Mouse (Mus musculus): ENCODE measurements at regions not wholly inside any gene's neighbourhood (a gene's known extent, or its start where the extent isn't known, plus 50 kb on each side); places are given as distances from the start of the nearest gene placed in this dataset.
A peak's percentile ranks its signal among the peaks of the same experiment; 100 is the strongest.

DNA sequence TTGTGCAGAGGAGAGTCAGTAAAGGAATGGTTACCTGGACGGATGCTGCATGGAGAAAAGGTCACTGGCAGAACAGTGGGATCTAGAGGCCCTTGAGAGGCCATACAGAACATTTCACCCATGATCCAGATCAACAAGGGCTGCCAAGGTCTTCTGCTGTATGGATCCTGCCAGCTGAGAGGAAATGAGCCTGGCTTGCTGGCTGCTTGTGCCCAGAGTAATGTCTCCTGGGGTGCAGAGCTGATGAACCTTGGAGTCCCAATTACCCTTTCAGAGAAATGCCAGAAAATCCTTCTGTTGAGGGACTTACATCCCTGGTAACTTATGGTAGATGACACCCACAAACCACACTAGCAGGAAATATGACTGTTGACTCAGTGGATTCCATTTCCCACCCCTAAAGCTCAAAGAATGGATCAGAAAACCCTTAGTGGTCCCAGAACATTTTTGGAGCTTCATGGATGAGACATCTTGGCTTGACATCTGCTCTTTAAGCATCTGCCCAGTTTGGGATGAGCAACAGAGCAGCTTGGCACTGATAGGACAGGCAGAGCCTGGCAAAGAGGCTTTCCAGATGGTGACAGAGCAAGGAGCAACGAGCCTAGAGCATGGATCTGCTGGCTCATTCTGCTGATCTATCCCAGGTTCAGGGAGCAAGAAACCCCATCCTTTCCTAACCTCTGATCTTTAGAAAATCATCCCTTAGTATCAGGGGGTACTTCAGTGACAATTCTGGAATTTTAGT is 416.6 kb downstream of the Adra2a start:
- DNase-seq (ENCODE audit: low read depth, low spot score) = no peak

DNA sequence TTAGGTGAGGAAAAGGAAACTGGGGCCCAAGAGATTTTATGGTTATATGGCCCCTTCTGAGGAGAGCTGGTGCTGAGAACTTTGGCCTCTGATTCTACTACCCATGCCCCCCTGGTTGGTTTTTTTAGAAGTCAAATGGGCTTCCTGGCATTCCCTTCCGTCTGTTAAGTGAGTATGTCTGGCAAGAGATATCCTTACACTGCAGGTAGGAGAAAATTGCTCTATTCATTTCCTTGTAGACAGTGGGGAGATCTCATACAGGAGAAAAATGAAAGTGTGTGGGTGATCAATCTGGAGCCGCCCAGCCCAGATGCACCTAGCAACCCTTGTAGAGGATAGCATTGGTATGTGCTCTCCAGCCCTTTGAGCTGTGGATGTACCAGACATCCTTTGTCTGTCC is 418.5 kb downstream of the Adra2a start:
- no peak for DNase-seq (ENCODE audit: low read depth, low spot score)

DNA sequence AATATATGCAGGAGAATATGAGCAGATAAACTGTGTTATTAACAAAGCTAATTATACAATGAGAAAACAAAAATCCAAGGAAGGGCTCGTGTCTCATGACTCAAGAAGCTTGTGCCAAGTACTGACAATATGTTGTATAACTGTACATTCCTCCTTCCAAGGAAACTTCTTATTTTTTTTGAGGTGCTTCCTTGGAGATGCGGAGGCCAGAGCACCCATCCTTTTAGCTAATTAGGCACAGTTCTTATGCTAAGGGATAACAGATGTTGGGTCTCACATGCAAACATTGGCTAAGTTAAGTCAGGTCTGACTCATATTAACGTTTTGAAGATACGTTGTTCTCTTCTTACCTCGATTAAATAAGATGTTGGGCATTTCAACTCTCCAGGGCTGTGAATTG is 426.1 kb downstream of the Adra2a start:
- no peak for DNase-seq (ENCODE audit: low read depth, low spot score)

DNA sequence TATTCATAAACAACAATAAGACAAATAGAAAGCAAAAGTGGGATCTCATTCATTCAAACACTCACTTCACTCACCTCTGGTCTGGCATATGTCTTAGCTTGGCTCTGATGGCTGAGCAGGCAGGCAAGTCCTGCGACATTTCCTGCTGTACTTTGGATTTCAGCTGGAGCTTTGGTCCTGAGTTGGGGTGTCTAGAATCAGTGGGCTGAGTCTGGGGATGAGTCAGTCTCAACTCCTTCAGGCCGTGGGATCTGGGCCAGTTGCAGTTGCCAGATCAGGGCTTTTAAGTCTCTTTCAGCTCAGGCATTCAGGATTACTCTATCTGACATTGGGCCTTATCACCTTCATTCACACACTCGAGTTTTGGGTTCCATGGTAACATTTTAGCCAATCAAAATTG is 454.1 kb downstream of the Adra2a start:
- no peak for DNase-seq (ENCODE audit: low read depth, low spot score)

DNA sequence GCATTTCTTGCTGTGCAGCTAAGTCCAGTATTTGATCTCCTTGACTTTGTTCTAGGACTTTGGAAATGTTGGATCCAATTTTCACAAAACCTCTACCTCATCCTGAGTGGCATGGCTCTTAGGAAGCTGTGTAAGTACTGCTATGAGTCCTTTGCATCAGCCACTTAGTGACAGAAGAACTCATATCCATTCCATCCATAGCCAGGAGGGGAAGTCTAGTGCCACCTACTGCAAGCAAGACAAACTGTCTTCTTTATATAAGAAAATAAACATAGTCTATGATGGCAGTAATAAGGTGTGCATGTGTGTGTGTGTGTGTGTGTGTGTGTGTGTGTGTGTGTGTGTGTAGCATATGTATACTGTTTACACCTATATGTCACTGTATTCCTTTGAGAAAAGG is 489.9 kb downstream of the Adra2a start:
- DNase-seq (ENCODE audit: low read depth, low spot score) = peak; percentile 5

DNA sequence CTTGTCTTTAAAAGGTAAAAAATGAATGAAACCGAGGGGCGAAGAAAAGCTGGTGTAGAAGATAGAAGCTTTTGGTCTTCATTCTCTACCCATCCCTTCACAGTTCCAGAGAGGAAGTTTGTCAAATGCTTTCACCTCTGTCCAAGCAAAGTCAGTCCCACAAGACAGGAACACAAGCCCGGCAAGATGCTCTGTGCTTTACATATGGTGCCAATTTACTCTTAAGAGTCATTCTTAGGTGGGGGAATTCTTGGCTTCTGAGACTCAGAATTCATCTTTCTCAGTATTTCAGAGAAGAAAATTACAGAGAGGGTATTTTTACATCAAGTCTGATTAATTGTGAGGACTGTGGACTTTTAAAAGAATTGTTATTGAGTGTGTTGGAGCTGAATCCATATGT is 511.4 kb downstream of the Adra2a start:
- DNase-seq (ENCODE audit: low read depth, low spot score) = no peak

DNA sequence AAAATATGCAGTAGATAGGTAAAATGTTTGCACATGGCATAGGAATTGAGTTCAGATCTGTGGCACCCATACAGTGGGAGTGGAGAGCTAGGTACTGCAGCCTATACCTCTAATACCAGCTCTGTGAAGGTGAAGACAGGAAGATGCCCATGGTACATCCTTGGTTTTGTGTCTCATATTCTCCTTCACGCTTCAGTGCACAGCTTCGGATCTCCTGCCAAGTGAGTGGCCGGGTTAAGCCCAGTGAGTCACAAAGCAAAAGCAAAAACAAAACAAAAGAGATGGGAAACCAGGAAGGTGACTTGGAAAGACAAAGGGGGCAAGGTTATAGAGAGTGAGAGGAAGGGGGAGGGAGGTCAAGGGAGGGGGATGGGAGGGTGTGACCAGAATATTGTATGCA is 514.0 kb downstream of the Adra2a start:
- no peak for DNase-seq (ENCODE audit: low read depth, low spot score)

DNA sequence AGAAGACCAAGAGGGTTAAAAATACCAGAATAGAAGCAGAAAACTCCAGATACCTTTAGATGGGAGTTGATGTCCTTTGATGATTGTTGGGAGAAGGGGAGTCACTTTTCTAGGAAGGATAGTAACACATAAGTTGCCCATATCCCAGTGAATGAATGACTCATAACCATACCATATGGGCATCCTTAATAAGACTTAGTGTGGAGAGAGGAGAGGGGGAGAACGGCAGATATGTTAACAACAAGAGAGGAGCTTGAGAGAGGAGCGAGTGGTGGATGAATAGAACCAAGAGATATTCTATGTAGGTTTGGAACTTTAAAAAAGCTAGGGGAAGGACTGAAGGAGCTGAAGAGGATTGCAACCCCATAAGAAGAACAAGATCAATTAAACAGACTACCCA is 539.6 kb downstream of the Adra2a start:
- DNase-seq (ENCODE audit: low read depth, low spot score) = no peak

DNA sequence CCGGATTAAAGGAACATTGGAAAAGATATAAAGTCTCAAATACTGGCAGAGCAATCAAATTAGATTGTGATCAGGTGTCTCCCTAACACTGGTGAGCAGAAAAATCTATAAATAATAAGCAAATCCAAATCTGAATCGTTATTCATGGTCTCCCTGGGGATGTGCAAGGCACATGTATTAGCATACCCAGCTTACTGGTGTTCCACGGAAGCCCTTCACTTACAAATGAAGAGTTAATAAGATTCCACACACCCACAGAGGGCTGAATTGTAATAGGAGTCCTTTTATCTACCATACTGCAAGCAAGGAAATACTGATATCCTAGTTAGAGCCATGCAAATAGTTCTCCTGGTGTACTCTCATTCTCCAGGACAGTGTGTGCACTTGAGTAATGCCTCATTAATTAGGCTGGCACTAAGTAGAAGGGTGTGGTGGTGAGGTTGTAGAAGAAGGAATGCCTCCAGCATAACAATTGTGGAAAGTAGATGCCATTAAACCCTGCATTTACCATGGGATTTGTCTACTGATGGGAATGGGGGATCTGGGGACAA is 540.8 kb downstream of the Adra2a start:
- DNase-seq (ENCODE audit: low read depth, low spot score) = peak; percentile 7

DNA sequence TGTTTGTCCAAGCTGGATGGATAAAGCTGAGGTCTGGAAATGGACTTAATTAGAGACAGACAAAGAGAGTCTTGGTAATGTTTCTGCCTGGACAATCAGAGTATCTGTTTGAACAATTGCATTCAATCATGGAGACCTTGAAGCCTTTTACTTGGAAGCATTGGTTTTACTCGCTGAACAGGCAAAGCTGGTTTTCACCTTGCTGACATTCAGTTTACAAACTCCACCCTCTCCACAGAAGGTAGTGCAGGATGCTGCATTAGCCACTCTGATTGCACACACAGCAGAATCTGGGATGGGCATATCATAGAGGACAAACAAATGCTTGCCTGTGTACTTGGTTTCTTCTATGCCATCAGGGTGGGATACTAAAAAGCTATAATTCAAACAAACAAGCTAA is 541.4 kb downstream of the Adra2a start:
- no peak for DNase-seq (ENCODE audit: low read depth, low spot score)

DNA sequence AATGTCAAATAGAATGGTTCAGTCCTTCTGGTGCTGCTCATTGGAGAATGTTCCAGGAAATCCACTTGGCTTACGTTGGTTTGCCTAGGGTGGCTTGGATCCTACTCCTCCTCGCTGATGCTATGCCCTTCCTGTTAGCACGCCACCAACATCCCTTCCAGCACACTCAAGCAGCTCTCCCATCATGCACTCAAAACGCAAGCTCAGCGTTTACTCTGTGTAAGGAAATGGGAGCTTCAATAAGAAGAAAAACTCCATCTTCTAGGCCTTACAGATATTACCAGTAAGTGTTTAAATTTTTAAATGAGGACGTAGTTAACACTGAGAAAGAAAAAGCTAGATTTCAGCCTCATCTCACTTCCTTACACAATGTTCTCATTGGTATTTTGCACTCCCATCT is 523.7 kb downstream of the Gpam start:
- no peak for DNase-seq (ENCODE audit: low read depth, low spot score)

DNA sequence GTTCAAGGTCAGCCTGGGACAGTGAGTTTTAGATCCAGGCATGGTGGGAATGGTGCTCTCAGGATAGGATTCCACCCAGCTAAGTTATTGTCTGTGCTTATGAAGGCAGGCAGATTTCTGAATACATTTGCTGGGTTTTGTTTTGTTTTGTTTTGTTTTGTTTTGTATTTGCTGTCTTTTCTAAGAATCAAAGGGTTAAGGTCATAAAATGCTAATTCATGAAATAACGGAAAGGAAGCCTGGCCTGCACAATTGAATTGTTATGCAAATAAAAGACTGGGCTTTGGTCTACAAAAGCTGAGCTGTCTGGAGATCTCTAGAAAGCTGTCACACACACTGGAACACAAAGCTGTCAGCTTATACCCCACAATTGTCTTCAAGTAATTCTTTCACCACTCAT is 521.7 kb downstream of the Gpam start:
- DNase-seq (ENCODE audit: low read depth, low spot score) = peak; percentile 54

DNA sequence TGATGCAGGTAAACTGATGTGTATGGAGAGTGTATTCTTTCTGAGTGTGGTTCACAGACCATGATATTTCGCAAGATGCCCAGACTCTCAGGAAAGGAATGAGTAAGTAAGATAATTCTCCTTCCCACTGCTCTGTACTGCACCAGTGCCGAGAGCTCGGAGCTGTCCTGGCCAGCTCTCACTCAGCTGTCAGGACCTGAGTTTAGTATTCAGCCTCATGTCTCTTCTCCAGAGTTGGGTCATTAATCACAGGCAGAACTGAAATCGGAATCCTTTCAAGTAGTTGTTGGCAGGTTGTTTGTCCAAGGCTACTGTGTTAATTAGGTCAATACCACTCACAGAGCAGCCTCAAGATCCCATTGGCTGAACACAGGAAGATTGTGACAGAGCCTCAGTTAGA is 510.1 kb downstream of the Gpam start:
- no peak for DNase-seq (ENCODE audit: low read depth, low spot score)

Measured in ZHBTc4 (cell line).